Mouse (Mus musculus): ENCODE data around the gene Ccdc24. TPM values are rescaled to one million over a fixed set of nuclear protein-coding genes. Genes with fewer than 3 reads are reported as not detected.

Gene Ccdc24
- total RNA-seq, 2 experiments from 2014 or later = 0.13 to 0.39 TPM

GRCm38 (mm10) chr4:117894601-117895000 is 22.2 kb upstream of the Ccdc24 start:
- intact Hi-C loops (cut with DNase I) = no loop called here
- no peak for DNase-seq (ENCODE audit: low spot score)

GRCm38 (mm10) chr4:117893376-117893775 is 21.0 kb upstream of the Ccdc24 start:
- no peak for DNase-seq (ENCODE audit: low spot score)
- intact Hi-C loops (cut with DNase I) = no loop called here

- DNase-seq (ENCODE audit: low spot score) = peak; percentile 75
- intact Hi-C loops (cut with DNase I) = loop anchor here (1.0 kb wide), 1 partner anchor 23 kb away; the partner anchor contains the start of gene Ipo13
These were observed 19.4 kb upstream of the Ccdc24 start, which contains the start of gene Dph2 for GRCm38 (mm10) chr4:117891738-117892161. Gene Dph2, minus strand, starts transcription at chr4:117892032.

GRCm38 (mm10) chr4:117890750-117891149 is 18.4 kb upstream of the Ccdc24 start:
- intact Hi-C loops (cut with DNase I) = no loop called here
- no peak for DNase-seq (ENCODE audit: low spot score)

GRCm38 (mm10) chr4:117890031-117890430 is 17.7 kb upstream of the Ccdc24 start:
- DNase-seq (ENCODE audit: low spot score) = no peak
- intact Hi-C loops (cut with DNase I) = no loop called here

GRCm38 (mm10) chr4:117889471-117889870 is 17.1 kb upstream of the Ccdc24 start:
- intact Hi-C loops (cut with DNase I) = no loop called here

DNA sequence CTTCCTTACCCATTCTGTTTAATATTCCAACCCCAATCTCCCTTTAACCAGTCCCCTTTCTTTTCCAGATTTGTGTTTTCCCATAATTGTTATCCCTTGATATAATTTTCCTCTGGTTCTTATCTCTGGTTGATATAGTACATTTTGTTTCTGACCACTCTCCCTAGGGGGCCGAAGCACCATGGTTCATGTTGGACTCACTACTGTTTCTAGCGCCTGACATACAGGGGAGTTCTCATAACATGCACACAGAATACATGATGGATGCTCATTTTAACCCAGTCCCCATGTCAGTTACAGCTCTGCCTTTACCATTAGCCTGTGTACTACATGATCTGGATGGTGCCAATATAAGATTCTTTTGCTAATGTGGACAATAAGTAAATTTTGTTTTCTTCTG is 15.6 kb upstream of the Ccdc24 start:
- intact Hi-C loops (cut with DNase I) = no loop called here
- DNase-seq (ENCODE audit: low spot score) = no peak

More at GRCm38 (mm10) chr4:117889471-117889870, 17.1 kb upstream of the Ccdc24 start:
- no peak for DNase-seq (ENCODE audit: low spot score)

DNA sequence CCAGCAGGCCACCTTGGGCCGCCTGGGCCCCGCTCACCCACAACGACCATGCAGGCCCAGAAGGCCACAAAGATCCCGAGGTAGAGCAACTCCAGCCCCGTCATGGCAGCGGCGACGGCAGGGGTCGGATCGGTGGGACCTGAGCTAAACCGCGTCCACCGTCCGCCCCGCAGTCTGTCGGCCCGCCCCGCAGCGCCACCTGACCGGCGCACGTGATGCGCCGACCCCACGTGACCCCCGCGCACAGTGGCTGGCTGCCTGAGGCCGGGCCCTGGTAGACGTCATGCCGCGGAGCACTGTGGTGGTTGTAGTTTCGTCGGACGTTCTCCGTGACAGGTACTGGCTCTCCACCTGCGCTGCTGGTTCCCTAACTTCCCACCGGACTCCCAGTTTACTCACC is 14.8 kb upstream of the Ccdc24 start, which contains the start of gene Atp6v0b:
Atp6v0b (minus strand) TSS at position 201 of the 400 bp plus-strand sequence.
- intact Hi-C loops (cut with DNase I) = no loop called here
- peak; percentile 89 for DNase-seq (ENCODE audit: low spot score)

DNA sequence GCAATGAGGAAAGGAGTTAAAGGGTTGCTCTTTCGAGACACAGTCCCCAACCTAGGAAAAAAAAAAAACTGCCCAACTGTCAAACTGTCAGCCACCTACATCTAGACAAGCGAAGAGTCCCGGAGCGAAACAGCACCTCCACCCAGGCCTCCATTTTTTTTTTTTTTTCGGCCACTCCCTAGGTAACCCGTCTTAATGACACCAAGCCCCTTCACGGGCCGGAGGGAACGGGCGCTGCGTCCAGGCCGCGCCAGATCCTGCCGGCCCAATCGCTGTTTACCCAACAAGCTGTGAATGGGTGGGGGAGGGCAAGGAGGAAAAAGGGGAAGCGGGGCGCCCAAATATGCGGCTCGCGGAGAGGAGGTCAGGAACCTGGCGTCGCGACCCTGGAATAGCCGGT is 14.3 kb upstream of the Ccdc24 start:
- DNase-seq (ENCODE audit: low spot score) = no peak
- intact Hi-C loops (cut with DNase I) = no loop called here

- intact Hi-C loops (cut with DNase I) = no loop called here
- no peak for DNase-seq (ENCODE audit: low spot score)
These were observed 13.6 kb upstream of the Ccdc24 start for GRCm38 (mm10) chr4:117885994-117886393.

- no peak for DNase-seq (ENCODE audit: low spot score)
- intact Hi-C loops (cut with DNase I) = no loop called here
These were observed 12.7 kb upstream of the Ccdc24 start for GRCm38 (mm10) chr4:117885093-117885492.

- intact Hi-C loops (cut with DNase I) = loop anchor here (5.0 kb wide), 1 partner anchor 198 kb away; no protein-coding TSS in a partner anchor
- DNase-seq (ENCODE audit: low spot score) = no peak
These were observed 11.8 kb upstream of the Ccdc24 start for GRCm38 (mm10) chr4:117884146-117884545.

GRCm38 (mm10) chr4:117882701-117883691 is 10.6 kb upstream of the Ccdc24 start, which contains the start of gene B4galt2:
Gene B4galt2, minus strand, starts transcription at chr4:117883487.
- intact Hi-C loops (cut with DNase I) = loop anchor here (5.0 kb wide), 1 partner anchor 199 kb away; no protein-coding TSS in a partner anchor
- DNase-seq (ENCODE audit: low spot score) = peak; percentile 37

DNA sequence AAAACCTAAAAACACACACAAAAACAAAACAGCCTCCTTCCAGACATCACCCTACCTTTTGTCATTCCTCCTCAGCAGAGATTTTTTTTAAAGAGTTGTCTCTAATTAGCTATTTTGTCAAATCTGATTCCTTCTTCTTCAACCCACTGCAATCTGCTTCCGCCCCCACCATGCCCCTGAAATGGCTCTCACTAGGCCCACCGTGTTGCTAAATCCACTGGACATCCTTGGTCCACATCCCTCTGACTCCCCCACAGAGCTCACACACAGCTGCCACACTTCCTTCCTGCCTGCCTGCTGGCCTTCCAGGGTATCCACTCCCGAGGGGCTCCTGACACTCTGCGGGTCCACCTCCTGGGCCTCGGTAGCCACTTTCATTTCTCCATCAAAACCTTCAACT is 6.3 kb upstream of the Ccdc24 start:
- no peak for DNase-seq (ENCODE audit: low spot score)
- intact Hi-C loops (cut with DNase I) = no loop called here

DNA sequence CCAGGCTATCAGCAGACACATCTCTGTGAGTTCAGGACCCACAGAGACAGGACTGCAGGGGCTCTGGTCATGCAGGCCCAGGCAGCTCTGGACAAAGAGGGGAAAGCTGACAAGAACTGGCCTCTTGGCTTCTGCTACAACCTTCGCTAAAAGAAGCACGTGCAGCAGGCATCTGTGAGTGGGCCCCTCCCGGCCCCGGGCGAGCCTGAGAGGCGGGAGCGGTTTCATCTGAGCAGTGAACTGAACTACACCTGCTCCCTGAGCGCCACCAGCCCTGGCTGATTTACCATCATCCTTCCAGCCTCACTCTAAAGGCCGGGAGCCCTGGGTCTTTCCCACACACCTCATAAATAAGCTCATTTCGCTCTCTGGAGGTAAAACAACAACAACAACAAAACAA is 5.9 kb upstream of the Ccdc24 start:
- no peak for DNase-seq (ENCODE audit: low spot score)
- intact Hi-C loops (cut with DNase I) = no loop called here

- intact Hi-C loops (cut with DNase I) = no loop called here
- no peak for DNase-seq (ENCODE audit: low spot score)
These were observed 1.3 kb upstream of the Ccdc24 start for GRCm38 (mm10) chr4:117873615-117874014.

GRCm38 (mm10) chr4:117871787-117872186 is 570 bp downstream of the Ccdc24 start:
- DNase-seq (ENCODE audit: low spot score) = no peak
- intact Hi-C loops (cut with DNase I) = no loop called here

DNA sequence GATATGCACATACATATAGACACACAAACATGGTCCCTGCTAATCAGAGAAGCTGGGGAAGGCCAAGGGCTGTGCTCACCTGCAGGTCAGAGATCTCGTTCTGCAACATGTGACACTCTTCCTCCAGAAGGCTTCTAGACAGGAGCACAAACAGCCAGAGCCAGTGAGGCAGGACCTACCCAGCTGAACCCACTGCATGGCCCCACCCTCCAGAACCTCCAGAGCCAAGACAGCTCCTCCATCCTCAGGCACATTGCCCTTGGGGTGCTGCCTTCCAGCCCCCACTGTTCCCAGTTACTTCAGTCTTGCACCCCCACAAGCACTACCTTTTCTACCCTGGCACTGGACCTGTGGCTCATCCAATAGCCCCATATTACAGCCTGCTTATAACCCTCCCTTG is 1.9 kb downstream of the Ccdc24 start:
- intact Hi-C loops (cut with DNase I) = no loop called here
- no peak for DNase-seq (ENCODE audit: low spot score)

DNA sequence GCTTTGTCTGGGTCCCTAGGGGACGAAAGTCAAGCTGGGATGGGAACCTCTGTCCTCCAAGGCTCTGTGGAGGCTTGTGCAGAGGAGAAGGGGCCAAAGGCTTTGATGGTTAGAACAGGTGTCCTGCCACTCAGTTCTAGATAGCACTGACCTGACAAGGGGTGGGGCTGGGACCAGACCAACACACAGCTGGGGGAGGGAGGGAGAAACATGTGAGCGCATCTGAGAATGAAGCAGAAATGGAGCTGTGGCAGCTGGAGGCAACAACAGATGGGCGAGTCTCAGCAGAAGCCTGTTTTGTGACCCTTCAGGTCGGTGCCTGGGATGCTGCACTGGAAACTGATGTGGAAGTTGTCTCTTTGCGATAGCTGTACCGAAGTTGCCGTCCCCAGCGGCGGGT is 3.0 kb downstream of the Ccdc24 start:
- intact Hi-C loops (cut with DNase I) = loop anchor here (2.0 to 5.0 kb wide), 2 partner anchors 41 to 57 kb away; no protein-coding TSS in a partner anchor
- no peak for DNase-seq (ENCODE audit: low spot score)

DNA sequence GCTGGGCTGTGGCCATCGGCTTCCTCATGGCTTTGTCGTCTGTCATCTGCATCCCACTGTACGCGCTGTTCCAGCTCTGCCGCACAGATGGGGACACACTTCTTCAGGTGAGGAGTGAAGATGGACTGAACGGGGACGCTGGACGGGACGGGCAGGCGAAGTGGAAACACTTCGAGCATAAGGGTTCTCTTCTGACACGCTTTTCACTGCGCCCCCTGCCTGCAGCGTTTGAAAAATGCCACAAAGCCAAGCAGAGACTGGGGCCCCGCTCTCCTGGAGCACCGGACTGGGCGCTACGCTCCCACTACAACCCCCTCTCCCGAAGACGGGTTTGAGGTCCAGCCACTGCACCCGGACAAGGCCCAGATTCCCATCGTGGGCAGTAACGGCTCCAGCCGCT is 4.5 kb downstream of the Ccdc24 start:
- intact Hi-C loops (cut with DNase I) = loop anchor here (2.0 to 5.0 kb wide), 2 partner anchors 39 to 56 kb away; no protein-coding TSS in a partner anchor

DNA sequence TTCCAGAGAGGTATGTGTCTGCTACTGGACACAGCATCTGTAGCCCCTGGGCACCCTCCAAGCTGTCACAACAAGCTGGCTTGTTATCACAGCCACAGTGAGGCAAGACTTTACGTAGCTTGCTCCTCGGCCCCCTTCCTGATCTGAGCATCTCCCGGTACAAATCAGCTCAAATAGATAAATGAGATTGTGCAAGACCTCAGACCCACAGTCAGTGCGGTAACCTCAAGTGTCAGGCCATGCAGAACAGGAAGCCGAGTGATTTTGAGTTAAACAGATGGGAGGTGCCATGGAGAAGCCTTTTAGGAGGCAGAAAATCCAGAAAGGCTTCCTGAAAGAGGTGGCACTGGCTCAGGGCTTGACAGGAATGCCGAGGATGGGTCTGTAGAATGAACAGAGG is 5.4 kb downstream of the Ccdc24 start:
- intact Hi-C loops (cut with DNase I) = loop anchor here (5.0 kb wide), 1 partner anchor 55 kb away; no protein-coding TSS in a partner anchor
- no peak for DNase-seq (ENCODE audit: low spot score)

More for the DNA sequence above, 4.5 kb downstream of the Ccdc24 start:
- no peak for DNase-seq (ENCODE audit: low spot score)

Data from heart, postnatal 25 days (tissue).